Mouse (Mus musculus): Measurements from ENCODE around the gene Ttc6.

DNA sequence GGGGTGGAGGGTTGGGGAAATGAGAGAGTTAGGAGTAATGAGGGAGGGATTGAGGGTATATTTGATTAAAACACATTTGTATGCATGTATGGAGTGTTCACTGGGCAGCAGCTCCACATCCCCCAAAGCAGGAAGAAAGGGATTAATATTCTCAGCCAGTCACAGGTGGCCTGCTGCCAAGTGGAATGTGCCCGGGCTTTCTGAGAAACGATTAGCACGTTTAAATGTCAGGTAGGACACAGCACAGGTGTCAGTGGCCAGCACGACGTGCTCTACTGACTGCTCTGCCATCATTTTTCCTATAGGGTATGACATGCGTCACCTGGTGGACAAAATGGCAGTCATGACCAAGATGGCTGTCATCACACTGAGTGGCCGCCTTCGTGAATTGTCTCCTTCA lies 86.8 kb downstream of the Ttc6 start:
- no peak for TF ChIP-seq CTCF (IDR thresholded peaks at IDR 0.05)
- TF ChIP-seq EP300 (IDR thresholded peaks at IDR 0.05; ENCODE audit: insufficient read depth, low read depth, low read length): no peak
- no peak for TF ChIP-seq POLR2A (IDR thresholded peaks at IDR 0.05; ENCODE audit: insufficient read depth, low read depth, low read length)

All from heart, adult 2 months (tissue).